Mouse (Mus musculus) lung, postnatal 0 days (tissue): ENCODE results near the gene Anapc1. TPM values are rescaled to one million over a fixed set of nuclear protein-coding genes. Genes with fewer than 3 reads are reported as not detected.
"Not testable (repeated sequence)": the region's sequence is repeated elsewhere in the genome, so short reads cannot be mapped to it uniquely, and the experiment has no call there.

ENCODE experiments used
- ATAC-seq: fragments of 200-750 bp; cut with Nextera tagmentation; 2 replicates; pipeline ENCODE4 v1.8.0; 2017; ENCODE audit warnings: moderate library complexity
- DNase-seq: peaks from one replicate; pipeline ENCODE4 v3.0.0-alpha.2; 2016; ENCODE audit warnings: low spot score
- H3K27ac ChIP-seq: fragments of 300-500 bp; sonication (generic); 2 replicates; pipeline ENCODE4 v1.5.1; 2014; ENCODE audit warnings: antibody characterized with exemption, mild to moderate bottlenecking, low read length, mixed read lengths
- H3K27me3 ChIP-seq: fragments of 300-500 bp; sonication (generic); replicated peaks from 2 replicates; pipeline ENCODE4 v1.6.1; 2014; ENCODE audit warnings: low read length, mixed read lengths; ENCODE audit not compliant: insufficient read depth
- H3K36me3 ChIP-seq: fragments of 300-500 bp; sonication (generic); 2 replicates; pipeline ENCODE4 v1.6.1; 2014; ENCODE audit warnings: low read length, mixed read lengths; ENCODE audit not compliant: insufficient read depth
- H3K4me1 ChIP-seq: fragments of 300-500 bp; sonication (generic); 2 replicates; pipeline ENCODE4 v1.6.1; 2014; ENCODE audit warnings: antibody characterized with exemption, low read depth, low read length, mixed read lengths; ENCODE audit not compliant: insufficient read depth
- H3K4me2 ChIP-seq: fragments of 300-500 bp; sonication (generic); replicated peaks from 2 replicates; pipeline ENCODE4 v1.6.1; 2014; ENCODE audit warnings: low read depth, mild to moderate bottlenecking, low read length, moderate library complexity, mixed read lengths
- H3K4me3 ChIP-seq: fragments of 300-500 bp; sonication (generic); 2 replicates; pipeline ENCODE4 v1.5.1; 2014; ENCODE audit warnings: low read depth, low read length
- H3K9ac ChIP-seq: fragments of 300-500 bp; sonication (generic); replicated peaks from 2 replicates; pipeline ENCODE4 v1.6.1; 2014; ENCODE audit warnings: low read depth, mild to moderate bottlenecking
- H3K9me3 ChIP-seq: fragments of 300-500 bp; sonication (generic); 2 replicates; pipeline ENCODE4 v1.6.1; 2016; ENCODE audit warnings: low read length, mixed read lengths
- CTCF ChIP-seq: IDR thresholded peaks from 2 replicates; pipeline ENCODE4 v1.5.1; 2016; ENCODE audit warnings: antibody characterized with exemption, mild to moderate bottlenecking
- EP300 ChIP-seq: IDR thresholded peaks from 2 replicates; pipeline ENCODE4 v1.6.1; 2016; ENCODE audit warnings: antibody characterized with exemption, mild to moderate bottlenecking, control low read depth
- WGBS: fragments of 180-500 bp; shearing (Covaris S2); extraction: QIAGEN DNeasy Blood & Tissue Kit; methylation state at CpG from one replicate; pipeline ENCODE4 v1.1.7; 2014; 5-methylcytosine and 5-hydroxymethylcytosine counted together
- polyA plus RNA-seq: library from polyadenylated mRNA; unstranded; fragments of >200 nt; fragmentation: Nextera tagmentation; extraction: Ambion mirVana; gene quantifications from 2 replicates; pipeline ENCODE4 v1.2.1, GENCODE M21; 2015

Anapc1 gene
- polyA plus RNA-seq, 1 experiment from 2014 or later = 15.9 TPM

DNA sequence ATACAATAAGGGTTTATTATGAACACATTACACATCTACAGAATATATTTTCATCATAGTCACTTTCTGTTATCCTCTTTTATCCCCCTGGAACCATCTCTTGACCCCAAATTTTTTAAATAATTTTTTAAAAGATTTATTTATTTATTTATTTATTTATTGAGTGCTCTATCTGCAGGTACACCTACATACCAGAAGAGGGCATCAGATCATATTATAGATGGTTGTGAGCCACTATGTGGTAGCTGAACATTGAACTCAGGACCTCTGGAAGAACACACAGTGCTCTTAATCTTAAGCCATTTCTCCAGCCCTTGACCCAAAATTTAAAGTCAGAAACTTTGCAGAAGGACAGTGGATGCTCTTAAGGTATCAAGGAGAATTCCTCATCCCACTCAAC lies 7.4 kb upstream of the Anapc1 start:
- H3K4me1 ChIP-seq = no peaks in the 10 kb centered on the region
- peak; percentile 39 for DNase-seq
- ATAC-seq = no peak
- H3K9ac ChIP-seq = no peak overlapping the region
- H3K4me2 ChIP-seq = no peak overlapping the region
- no peaks in the 10 kb centered on the region for H3K36me3 ChIP-seq
- H3K4me3 ChIP-seq = no peak overlapping the region
- no peaks in the 10 kb centered on the region for H3K9me3 ChIP-seq
- TF ChIP-seq EP300 = no peak
- TF ChIP-seq CTCF = peak; percentile 37; the same call in 1 of the 2 replicates
- no peak overlapping the region for H3K27ac ChIP-seq
- no peaks in the 10 kb centered on the region for H3K27me3 ChIP-seq

DNA sequence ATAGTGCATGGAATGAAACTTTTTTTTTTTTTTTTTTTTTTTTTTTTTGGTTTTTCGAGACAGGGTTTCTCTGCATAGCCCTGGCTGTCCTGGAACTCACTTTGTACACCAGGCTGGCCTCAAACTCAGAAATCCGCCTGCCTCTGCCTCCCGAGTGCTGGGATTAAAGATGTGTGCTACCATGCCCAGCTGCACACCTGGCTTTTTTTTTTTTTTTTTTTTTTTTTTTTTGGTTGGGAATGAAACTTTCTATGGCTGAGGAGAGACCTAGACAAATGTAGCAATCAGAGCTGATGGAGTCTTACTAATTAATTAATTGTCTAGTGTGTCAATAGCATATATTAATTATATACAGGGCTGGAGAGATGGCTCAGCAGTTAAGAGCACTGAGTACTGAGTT lies 6.6 kb upstream of the Anapc1 start:
- not testable (repeated sequence) for H3K27me3 ChIP-seq, H3K9me3 ChIP-seq, ATAC-seq, H3K9ac ChIP-seq, H3K4me1 ChIP-seq, H3K36me3 ChIP-seq, DNase-seq, H3K4me2 ChIP-seq, H3K27ac ChIP-seq, H3K4me3 ChIP-seq
- WGBS = 77% methylated on average over 2 of the region's 3 CpGs

DNA sequence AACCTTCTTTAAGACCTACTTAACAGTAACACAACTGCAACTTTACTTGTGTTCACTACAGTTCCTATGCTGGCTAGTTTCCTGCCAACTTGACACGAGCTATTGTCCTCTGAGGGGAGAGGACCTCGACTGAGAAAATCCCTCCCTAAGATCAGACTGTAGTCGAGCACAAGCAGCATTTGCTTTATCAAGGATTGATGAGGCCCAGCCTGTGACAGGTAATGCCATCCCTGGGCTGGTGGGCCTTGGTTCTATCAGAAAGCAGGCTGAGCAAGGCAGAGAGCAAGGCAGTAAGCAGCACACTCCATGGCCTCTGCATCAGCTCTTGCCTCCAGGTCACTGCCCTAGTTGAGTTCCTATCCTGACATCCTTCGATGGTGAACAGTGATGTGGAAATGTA lies 6.0 kb upstream of the Anapc1 start:
- Histone ChIP-seq H3K9me3 (no peaks in the 10 kb centered on the region), H3K4me1 (no peaks in the 10 kb centered on the region), H3K27me3 (no peaks in the 10 kb centered on the region), H3K27ac (no peak overlapping the region), H3K4me2 (no peak overlapping the region), H3K9ac (no peak overlapping the region), H3K36me3 (no peaks in the 10 kb centered on the region), H3K4me3 (no peak overlapping the region)
- ATAC-seq (no peak), DNase-seq (no peak)
- WGBS = 55% methylated on average over 4 of the region's 4 CpGs
- no peak for TF ChIP-seq EP300
- no peak for TF ChIP-seq CTCF

GRCm38 (mm10) chr2:128692771-128693170 lies 5.6 kb upstream of the Anapc1 start:
- H3K36me3 ChIP-seq = no peaks in the 10 kb centered on the region
- DNase-seq (no peak), ATAC-seq (no peak)
- 0 out of 2 replicates have a peak, but pooled peaks cover 4% of the 10 kb centered on the region for H3K4me1 ChIP-seq
- H3K27me3 ChIP-seq = no peaks in the 10 kb centered on the region
- WGBS = 77% methylated on average over 10 of the region's 10 CpGs
- H3K27ac ChIP-seq = no peak overlapping the region
- TF ChIP-seq CTCF = no peak
- TF ChIP-seq EP300 = no peak
- no peaks in the 10 kb centered on the region for H3K9me3 ChIP-seq
- H3K9ac ChIP-seq = no peak overlapping the region
- H3K4me2 ChIP-seq = no peak overlapping the region
- no peak overlapping the region for H3K4me3 ChIP-seq

DNA sequence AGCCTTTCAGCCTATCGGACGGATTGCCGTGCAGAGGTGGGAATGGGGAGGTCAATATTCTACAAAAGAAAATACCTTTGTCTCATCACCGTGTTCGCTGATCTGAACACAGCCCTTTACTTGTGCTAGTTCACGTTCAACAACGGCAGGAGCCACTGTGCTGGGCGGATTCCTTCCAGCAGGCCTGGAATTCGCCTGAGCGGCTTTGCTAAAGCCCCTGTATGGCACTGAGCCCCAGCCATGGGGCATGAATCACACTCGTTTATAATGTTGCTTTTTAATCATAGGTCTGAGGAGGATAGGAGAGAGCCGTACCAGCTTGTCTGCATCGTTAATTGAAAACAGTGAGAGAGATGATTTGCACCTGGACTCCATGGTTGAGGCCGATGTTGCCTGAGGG lies 5.1 kb upstream of the Anapc1 start:
- Histone ChIP-seq H3K9me3 (no peaks in the 10 kb centered on the region), H3K4me3 (no peak overlapping the region), H3K36me3 (no peaks in the 10 kb centered on the region), H3K27ac (no peak overlapping the region), H3K4me1 (0 out of 2 replicates have a peak, but pooled peaks cover 5% of the 10 kb centered on the region), H3K4me2 (no peak overlapping the region), H3K9ac (no peak overlapping the region), H3K27me3 (no peaks in the 10 kb centered on the region)
- no peak for ATAC-seq
- DNase-seq = no peak
- TF ChIP-seq CTCF (no peak), EP300 (no peak)
- WGBS = 66% methylated on average over 14 of the region's 14 CpGs

GRCm38 (mm10) chr2:128687558-128688120 lies 448 bp upstream of the Anapc1 start:
- Histone ChIP-seq H3K36me3 (no peaks in the 10 kb centered on the region), H3K9ac (peak overlapping the region; percentile 92), H3K4me2 (peak overlapping the region; percentile 77), H3K9me3 (no peaks in the 10 kb centered on the region), H3K4me3 (peak overlapping the region; percentile 96), H3K27me3 (no peaks in the 10 kb centered on the region), H3K27ac (peak overlapping the region; percentile 83), H3K4me1 (0 out of 2 replicates have a peak, but pooled peaks cover 5% of the 10 kb centered on the region)
- ATAC-seq = peak; percentile 77
- 45% methylated on average over 10 of the region's 10 CpGs for WGBS
- 0 out of 2 replicates have a peak, but pooled peaks have one; percentile 11 for TF ChIP-seq CTCF
- TF ChIP-seq EP300 = peak; percentile 51; the same call in 1 of the 2 replicates
- DNase-seq = no peak

DNA sequence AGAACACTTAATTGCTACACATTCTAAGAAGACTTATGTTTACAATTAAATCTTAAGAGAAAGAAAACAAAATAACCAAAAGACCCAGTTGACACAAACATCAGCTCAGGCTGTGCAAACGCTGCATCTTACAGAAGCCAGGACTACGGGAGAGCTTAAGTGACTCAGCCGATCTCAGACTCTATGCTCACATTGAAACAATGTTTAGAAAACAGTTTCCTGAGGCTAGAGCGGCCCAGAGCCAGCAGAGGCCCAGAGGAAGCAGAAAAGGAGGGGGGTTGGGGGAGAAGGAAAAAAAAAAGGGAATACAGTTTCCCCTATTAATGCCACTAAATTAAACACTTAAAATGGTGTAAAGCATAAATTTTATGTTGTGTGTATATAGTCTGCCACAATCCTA lies 6.5 kb downstream of the Anapc1 start:
- H3K9ac ChIP-seq = no peak overlapping the region
- no peaks in the 10 kb centered on the region for H3K4me1 ChIP-seq
- H3K4me2 ChIP-seq = no peak overlapping the region
- 29% methylated on average over 4 of the region's 4 CpGs for WGBS
- H3K4me3 ChIP-seq = no peak overlapping the region
- ATAC-seq = peak; percentile 91
- TF ChIP-seq EP300 = peak; percentile 25; the same call in 1 of the 2 replicates
- no peak for TF ChIP-seq CTCF
- H3K27ac ChIP-seq = no peak overlapping the region
- H3K9me3 ChIP-seq = no peaks in the 10 kb centered on the region
- no peaks in the 10 kb centered on the region for H3K27me3 ChIP-seq
- peak; percentile 67 for DNase-seq
- H3K36me3 ChIP-seq = peaks cover 20% of the 10 kb centered on the region
